ENCODE assay signal across 13 mouse cellular contexts in the genomic region with DNA sequence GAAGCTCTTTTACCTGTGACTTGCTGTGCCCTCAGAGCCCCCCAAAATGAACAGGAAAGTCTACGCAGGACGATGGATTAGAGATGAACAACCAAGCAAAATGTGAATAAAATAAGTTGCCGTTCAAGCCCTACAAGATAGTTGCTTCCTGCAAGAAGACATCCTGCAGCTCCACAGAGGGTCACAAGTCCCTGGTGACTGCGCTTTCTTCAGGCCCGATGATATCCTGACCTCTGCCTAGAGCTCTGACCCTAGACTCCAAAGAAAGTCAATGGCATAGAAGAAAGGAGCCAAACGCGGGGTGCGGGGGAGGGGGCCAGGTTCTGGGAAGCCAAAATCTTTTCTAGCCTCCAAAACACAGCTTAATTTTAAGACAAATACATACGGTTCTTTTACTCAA. TPM values are rescaled to one million over a fixed set of nuclear protein-coding genes. Genes with fewer than 3 reads are reported as not detected.
A peak's percentile ranks its signal among the peaks of the same experiment; 100 is the strongest.
DNase-seq lines count a peak whose midpoint lies in the region; ATAC-seq lines count a peak whose summit lies in the region.
"Had no signal": no experiment of that assay in that cellular context is flagged by ENCODE, and none has a peak within 500 bp of the region (broad histone marks: within the 10 kb centered on the region; RNA-seq: fewer than 3 reads in every experiment).

No protein-coding gene starts in this region.

- ATAC-seq in heart, embryonic 12.5 days (ENCODE audit: insufficient number of reproducible peaks, low FRiP score), result no peak
- no peak for ATAC-seq in hindbrain, embryonic 12.5 days (ENCODE audit: low FRiP score)
- ATAC-seq in limb, embryonic 15.5 days (ENCODE audit: insufficient number of reproducible peaks, low FRiP score, low TSS enrichment, low read depth), result no peak
- ATAC-seq in neural tube, embryonic 12.5 days (ENCODE audit: low FRiP score, low read depth), result no peak
- no peak for ATAC-seq in intestine, embryonic 16.5 days
- ATAC-seq in granulocyte monocyte progenitor cell, adult 5-6 weeks (replicated peaks; ENCODE audit: poor library complexity, severe bottlenecking), result no peak

- H3K4me1 ChIP-seq in heart, embryonic 12.5 days (replicated peaks), result peaks cover 45% of the 10 kb centered on the region
- H3K4me1 ChIP-seq in hindbrain, embryonic 12.5 days, result peaks cover 37% of the 10 kb centered on the region
- peaks cover 39% of the 10 kb centered on the region for H3K4me1 ChIP-seq in limb, embryonic 15.5 days
- H3K4me1 ChIP-seq in neural tube, embryonic 12.5 days, result peaks cover 37% of the 10 kb centered on the region
- peaks cover 20% of the 10 kb centered on the region for H3K4me1 ChIP-seq in intestine, embryonic 16.5 days (ENCODE audit: control insufficient read depth, insufficient read depth, low read length)

- no peak overlapping the region for H3K4me3 ChIP-seq in heart, embryonic 12.5 days
- peak overlapping the region; percentile 35 for H3K4me3 ChIP-seq in hindbrain, embryonic 12.5 days
- peak overlapping the region; percentile 34; the same call in 1 of the 2 replicates for H3K4me3 ChIP-seq in limb, embryonic 15.5 days
- peak overlapping the region; percentile 11; the same call in 1 of the 2 replicates for H3K4me3 ChIP-seq in neural tube, embryonic 12.5 days
- no peak overlapping the region for H3K4me3 ChIP-seq in intestine, embryonic 16.5 days (ENCODE audit: low read length)

- H3K9me3 ChIP-seq in heart, embryonic 12.5 days (replicated peaks), result no peaks in the 10 kb centered on the region
- no peaks in the 10 kb centered on the region for H3K9me3 ChIP-seq in hindbrain, embryonic 12.5 days (replicated peaks)
- H3K9me3 ChIP-seq in limb, embryonic 15.5 days, result no peaks in the 10 kb centered on the region
- no peaks in the 10 kb centered on the region for H3K9me3 ChIP-seq in neural tube, embryonic 12.5 days
- H3K9me3 ChIP-seq in intestine, embryonic 16.5 days (ENCODE audit: control insufficient read depth, low read length), result no peaks in the 10 kb centered on the region

- DNase-seq in heart, postnatal 25 days (ENCODE audit: low spot score), result no peak
- DNase-seq in left cerebral cortex, adult 9 months (ENCODE audit: low spot score in 2 of 2), result no peak
- DNase-seq: embryo, embryonic 11 days; gastrocnemius, postnatal 10 days; kidney, postnatal 14 days; lung, adult 18-20 months; right cerebral cortex, postnatal 14 days had no signal

- peaks cover 6% of the 10 kb centered on the region; the same call in 1 of the 2 replicates for H3K36me3 ChIP-seq in heart, embryonic 12.5 days
- no peaks in the 10 kb centered on the region for H3K36me3 ChIP-seq in hindbrain, embryonic 12.5 days
- H3K36me3 ChIP-seq in limb, embryonic 15.5 days, result peaks cover 5% of the 10 kb centered on the region
- no peaks in the 10 kb centered on the region for H3K36me3 ChIP-seq in neural tube, embryonic 12.5 days
- peaks cover 2% of the 10 kb centered on the region; the same call in 1 of the 2 replicates for H3K36me3 ChIP-seq in intestine, embryonic 16.5 days (ENCODE audit: control insufficient read depth, insufficient read depth, low read length)

- H3K27ac ChIP-seq in heart, embryonic 12.5 days (ENCODE audit: poor library complexity, severe bottlenecking), result no peak overlapping the region
- H3K27ac ChIP-seq in hindbrain, embryonic 12.5 days, result peak overlapping the region; percentile 56
- H3K27ac ChIP-seq in limb, embryonic 15.5 days, result no peak overlapping the region
- H3K27ac ChIP-seq in neural tube, embryonic 12.5 days, result no peak overlapping the region
- H3K27ac ChIP-seq in intestine, embryonic 16.5 days (ENCODE audit: low read length), result no peak overlapping the region

- peaks cover 72% of the 10 kb centered on the region for H3K27me3 ChIP-seq in heart, embryonic 12.5 days (replicated peaks)
- H3K27me3 ChIP-seq in hindbrain, embryonic 12.5 days, result peaks cover 85% of the 10 kb centered on the region
- peaks cover 59% of the 10 kb centered on the region for H3K27me3 ChIP-seq in limb, embryonic 15.5 days
- peaks cover 89% of the 10 kb centered on the region for H3K27me3 ChIP-seq in neural tube, embryonic 12.5 days (replicated peaks)
- H3K27me3 ChIP-seq in intestine, embryonic 16.5 days (replicated peaks; ENCODE audit: control insufficient read depth, insufficient read depth, low read length), result peaks cover 39% of the 10 kb centered on the region

- H3K4me2 ChIP-seq in heart, embryonic 12.5 days, result peak overlapping the region; percentile 80; the same call in 1 of the 2 replicates
- H3K4me2 ChIP-seq in hindbrain, embryonic 12.5 days (replicated peaks), result 0 out of 2 replicates have a peak overlapping the region, but pooled peaks have one; percentile 6
- peak overlapping the region; percentile 45; the same call in 1 of the 2 replicates for H3K4me2 ChIP-seq in limb, embryonic 15.5 days
- H3K4me2 ChIP-seq in neural tube, embryonic 12.5 days (replicated peaks), result no peak overlapping the region
- no peak overlapping the region for H3K4me2 ChIP-seq in intestine, embryonic 16.5 days (ENCODE audit: low read depth, low read length)

- H3K9ac ChIP-seq in heart, embryonic 12.5 days, result no peak overlapping the region
- peak overlapping the region; percentile 32; the same call in 1 of the 2 replicates for H3K9ac ChIP-seq in hindbrain, embryonic 12.5 days
- H3K9ac ChIP-seq in limb, embryonic 15.5 days, result no peak overlapping the region
- H3K9ac ChIP-seq in neural tube, embryonic 12.5 days, result no peak overlapping the region
- H3K9ac ChIP-seq in intestine, embryonic 16.5 days (ENCODE audit: low read depth, low read length), result no peak overlapping the region

- 4% methylated on average over 9 of the region's 9 CpGs for WGBS in heart, embryonic 12.5 days
- under 1% methylated on average over 9 of the region's 9 CpGs for WGBS in hindbrain, embryonic 12.5 days
- WGBS in limb, embryonic 15.5 days, result 16% methylated on average over 9 of the region's 9 CpGs
- WGBS in neural tube, embryonic 12.5 days, result 4% methylated on average over 9 of the region's 9 CpGs
- WGBS in intestine, embryonic 16.5 days, result 7% methylated on average over 9 of the region's 9 CpGs

- intact Hi-C loops in heart, postnatal 25 days (cut with DNase I), result no loop called here

RNA-seq across cellular contexts. Expression of a gene that starts 1.8 kb away (rescaled TPM):
- polyA plus RNA-seq in heart, embryonic 12.5 days (2016; fragmentation: Nextera tagmentation; extraction: Ambion mirVana), result 1.0 and 1.2 TPM in 2 replicates
- not detected for total RNA-seq in heart, postnatal 25 days (2021)
- polyA plus RNA-seq in hindbrain, embryonic 12.5 days (2016; fragmentation: Nextera tagmentation; extraction: Ambion mirVana), result 22.7 and 25.8 TPM in 2 replicates
- 11.7 and 13.5 TPM in 2 replicates for polyA plus RNA-seq in limb, embryonic 15.5 days (2015; fragmentation: Nextera tagmentation; extraction: Ambion mirVana)
- 6.6 and 9.0 TPM in 2 replicates for polyA plus RNA-seq in neural tube, embryonic 12.5 days (2016; fragmentation: Nextera tagmentation; extraction: Ambion mirVana)
- 0.06 TPM in 1 of 2 replicates, not detected in the other for polyA plus RNA-seq in intestine, embryonic 16.5 days (2015; fragmentation: Nextera tagmentation; extraction: Ambion mirVana)
- not detected in 2 replicates for total RNA-seq in granulocyte monocyte progenitor cell, adult 5-6 weeks (2014; fragmentation: Nextera tagmentation)
- not detected in 2 replicates for total RNA-seq in granulocyte monocyte progenitor cell, adult 5-6 weeks (2017)
- total RNA-seq: gastrocnemius, postnatal 10 days had no signal

RNA-seq across cellular contexts. Expression of a gene that starts 10.1 kb away (rescaled TPM):
- 26.6 and 31.3 TPM in 2 replicates for polyA plus RNA-seq in heart, embryonic 12.5 days (2016; fragmentation: Nextera tagmentation; extraction: Ambion mirVana)
- total RNA-seq in heart, postnatal 25 days (2021), result 1 to 10 TPM; 8.9 to 10.0 TPM
- 41.5 and 46.2 TPM in 2 replicates for polyA plus RNA-seq in hindbrain, embryonic 12.5 days (2016; fragmentation: Nextera tagmentation; extraction: Ambion mirVana)
- 32.4 and 38.0 TPM in 2 replicates for polyA plus RNA-seq in limb, embryonic 15.5 days (2015; fragmentation: Nextera tagmentation; extraction: Ambion mirVana)
- polyA plus RNA-seq in neural tube, embryonic 12.5 days (2016; fragmentation: Nextera tagmentation; extraction: Ambion mirVana), result 37.3 and 42.4 TPM in 2 replicates
- polyA plus RNA-seq in intestine, embryonic 16.5 days (2015; fragmentation: Nextera tagmentation; extraction: Ambion mirVana), result 28.1 and 32.0 TPM in 2 replicates
- 13.2 and 22.3 TPM in 2 replicates for total RNA-seq in granulocyte monocyte progenitor cell, adult 5-6 weeks (2014; fragmentation: Nextera tagmentation)
- 10.2 and 15.2 TPM in 2 replicates for total RNA-seq in granulocyte monocyte progenitor cell, adult 5-6 weeks (2017)

Comparison
In these comparisons a context has a peak if more than half of its experiments do, and no peak if none do; other contexts are left out.
1. H3K4me2 ChIP-seq: peak in heart, embryonic 12.5 days (single experiment), hindbrain, embryonic 12.5 days (single experiment) and limb, embryonic 15.5 days (single experiment); none in neural tube, embryonic 12.5 days (single experiment) and intestine, embryonic 16.5 days (single experiment).
2. H3K4me3 ChIP-seq: peak in hindbrain, embryonic 12.5 days (single experiment), limb, embryonic 15.5 days (single experiment) and neural tube, embryonic 12.5 days (single experiment); none in heart, embryonic 12.5 days (single experiment) and intestine, embryonic 16.5 days (single experiment).